Comparison of ENCODE assay signal across 29 mouse cellular contexts in the genomic region with DNA sequence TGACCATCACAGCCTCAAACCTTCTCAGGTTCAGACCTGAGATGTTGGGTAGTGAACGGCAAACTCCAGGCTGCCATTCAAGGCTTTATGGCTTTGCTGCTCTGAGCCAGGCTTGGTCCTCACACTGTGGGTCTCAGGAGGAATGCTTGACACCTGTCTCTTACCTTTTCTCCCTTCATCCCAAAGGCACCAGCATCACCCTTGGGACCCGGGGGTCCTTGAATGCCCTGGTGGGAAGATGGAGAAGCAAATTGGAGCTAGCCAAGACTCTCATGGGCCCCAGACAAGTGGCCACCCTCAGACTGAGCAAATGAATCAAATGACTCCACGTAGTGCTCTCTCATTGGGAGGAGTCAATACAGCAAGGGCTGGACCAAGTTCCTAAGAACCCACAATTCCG. TPM values are rescaled to one million over a fixed set of nuclear protein-coding genes. Genes with fewer than 3 reads are reported as not detected.
"Had no signal": no experiment of that assay in that cellular context is flagged by ENCODE, and none has a peak within 500 bp of the region (broad histone marks: within the 10 kb centered on the region; RNA-seq: fewer than 3 reads in every experiment).

No protein-coding gene starts in this region.

- H3K4me3 ChIP-seq: limb, embryonic 10.5 days; limb, embryonic 12.5 days; limb, embryonic 13.5 days; limb, embryonic 15.5 days; liver, embryonic 12.5 days; liver, embryonic 13.5 days; liver, embryonic 15.5 days; lung, embryonic 15.5 days; megakaryocyte, embryonic 14.5 days; midbrain, embryonic 10.5 days; midbrain, embryonic 12.5 days; midbrain, embryonic 13.5 days; midbrain, embryonic 15.5 days; myocyte had no signal

- H3K36me3 ChIP-seq: liver, embryonic 12.5 days; liver, embryonic 13.5 days; liver, embryonic 15.5 days; midbrain, embryonic 10.5 days; midbrain, embryonic 12.5 days; midbrain, embryonic 13.5 days; midbrain, embryonic 15.5 days had no signal

- H3K9me3 ChIP-seq: limb, embryonic 10.5 days; limb, embryonic 12.5 days; limb, embryonic 13.5 days; limb, embryonic 15.5 days; liver, embryonic 12.5 days; liver, embryonic 13.5 days; liver, embryonic 15.5 days; lung, embryonic 15.5 days; megakaryocyte, embryonic 14.5 days; midbrain, embryonic 10.5 days; midbrain, embryonic 12.5 days; midbrain, embryonic 13.5 days; midbrain, embryonic 15.5 days had no signal

- H3K27ac ChIP-seq: limb, embryonic 10.5 days; limb, embryonic 12.5 days; limb, embryonic 13.5 days; limb, embryonic 15.5 days; liver, embryonic 12.5 days; liver, embryonic 13.5 days; liver, embryonic 14.5 days; liver, embryonic 15.5 days; lung, embryonic 15.5 days; macrophage; midbrain, embryonic 10.5 days; midbrain, embryonic 12.5 days; midbrain, embryonic 13.5 days; midbrain, embryonic 15.5 days had no signal

- DNase-seq: left cerebral cortex, postnatal 4 days; liver; liver, embryonic 13.5 days; liver, postnatal 0 days; lung, adult 18-20 months; lung, adult 2 months; lung, embryonic 14.5 days; lung, postnatal 10 days; lung, postnatal 14 days; lung, postnatal 36 days; midbrain, embryonic 14.5 days had no signal

- H3K4me1 ChIP-seq: limb, embryonic 12.5 days; limb, embryonic 13.5 days; liver, embryonic 12.5 days; liver, embryonic 13.5 days; liver, embryonic 15.5 days; lung, embryonic 15.5 days; megakaryocyte, embryonic 14.5 days; midbrain, embryonic 10.5 days; midbrain, embryonic 12.5 days; midbrain, embryonic 13.5 days; midbrain, embryonic 15.5 days had no signal

- H3K27me3 ChIP-seq: limb, embryonic 12.5 days; limb, embryonic 13.5 days; limb, embryonic 15.5 days; liver, embryonic 12.5 days; liver, embryonic 13.5 days; liver, embryonic 15.5 days; lung, embryonic 15.5 days; midbrain, embryonic 12.5 days; midbrain, embryonic 13.5 days; midbrain, embryonic 15.5 days had no signal

RNA-seq across cellular contexts. Expression of a gene that starts 8.3 kb away (rescaled TPM):
- total RNA-seq: megakaryocyte progenitor cell, adult 5-6 weeks; megakaryocyte-erythroid progenitor cell, adult 5-6 weeks; monocyte, adult 5-6 weeks had no signal
